Mouse (Mus musculus) forebrain, embryonic 11.5 days (tissue): ENCODE measurements around the gene Mbnl1. TPM values are rescaled to one million over a fixed set of nuclear protein-coding genes. Genes with fewer than 3 reads are reported as not detected.

ENCODE experiments used
- ATAC-seq: fragments of 200-750 bp; cut with Nextera tagmentation; replicated peaks from 2 replicates; pipeline ENCODE4 v1.8.0; 2017; ENCODE audit warnings: moderate TSS enrichment; ENCODE audit not compliant: low FRiP score
- DNase-seq: peaks from one replicate; pipeline ENCODE4 v3.0.0-alpha.2; 2017; ENCODE audit warnings: low spot score
- H3K27ac ChIP-seq: fragments of 300-500 bp; sonication (generic); 2 replicates; pipeline ENCODE4 v1.5.1; 2014; ENCODE audit warnings: low read depth, low read length
- H3K27me3 ChIP-seq: fragments of 300-500 bp; sonication (generic); 2 replicates; pipeline ENCODE4 v1.6.1; 2014; ENCODE audit warnings: mild to moderate bottlenecking, low read length, mixed read lengths; ENCODE audit not compliant: control insufficient read depth, insufficient read depth
- H3K36me3 ChIP-seq: fragments of 300-500 bp; sonication (generic); 2 replicates; pipeline ENCODE4 v1.6.1; 2014; ENCODE audit warnings: mild to moderate bottlenecking, low read length, moderate library complexity, mixed read lengths; ENCODE audit not compliant: control insufficient read depth, insufficient read depth
- H3K4me1 ChIP-seq: fragments of 300-500 bp; sonication (generic); replicated peaks from 2 replicates; pipeline ENCODE4 v1.6.1; 2014; ENCODE audit warnings: low read length, mixed read lengths; ENCODE audit not compliant: control insufficient read depth, insufficient read depth
- H3K4me2 ChIP-seq: fragments of 300-500 bp; sonication (generic); 2 replicates; pipeline ENCODE4 v1.6.1; 2014; ENCODE audit warnings: low read depth, mild to moderate bottlenecking, low read length, moderate library complexity, mixed read lengths; ENCODE audit not compliant: severe bottlenecking
- H3K4me3 ChIP-seq: fragments of 300-500 bp; sonication (generic); 2 replicates; pipeline ENCODE4 v1.5.1; 2014; ENCODE audit warnings: low read depth, low read length
- H3K9ac ChIP-seq: fragments of 300-500 bp; sonication (generic); 2 replicates; pipeline ENCODE4 v1.6.1; 2014; ENCODE audit warnings: low read length
- H3K9me3 ChIP-seq: fragments of 300-500 bp; sonication (generic); 2 replicates; pipeline ENCODE4 v1.6.1; 2016; ENCODE audit warnings: low read length, mixed read lengths; ENCODE audit not compliant: control insufficient read depth
- WGBS: fragments of 180-500 bp; shearing (Covaris S2); extraction: QIAGEN DNeasy Blood & Tissue Kit; methylation state at CpG from one replicate; pipeline ENCODE4 v1.1.7; 2014; 5-methylcytosine and 5-hydroxymethylcytosine counted together
- polyA plus RNA-seq: library from polyadenylated mRNA; unstranded; fragments of >200 nt; fragmentation: Nextera tagmentation; extraction: Ambion mirVana; gene quantifications from 2 replicates; pipeline ENCODE4 v1.2.1, GENCODE M21; 2014

Gene Mbnl1
- polyA plus RNA-seq, 1 experiment from 2014 or later = 46.8 TPM

DNA sequence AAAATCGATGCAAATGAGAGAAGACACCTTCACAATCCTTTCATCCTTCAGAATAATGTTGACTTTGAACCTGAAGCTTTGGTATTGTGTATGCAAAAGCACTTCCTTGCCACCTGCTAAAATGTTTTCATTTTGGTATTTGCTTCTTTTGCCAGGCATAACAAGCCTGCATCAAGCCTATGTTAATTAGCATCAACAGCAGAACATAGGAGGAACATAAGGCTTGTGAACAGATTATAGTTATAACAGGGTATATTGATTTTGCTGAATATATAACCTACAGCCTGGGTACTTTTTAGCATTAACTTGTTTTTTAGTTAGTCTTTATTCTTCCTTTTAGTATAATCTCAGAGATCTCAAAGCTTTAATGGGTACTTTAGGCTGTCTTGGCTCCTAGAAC, 172.9 kb downstream of the Mbnl1 start:
- Histone ChIP-seq H3K27me3 (no peaks in the 10 kb centered on the region), H3K9ac (no peak overlapping the region), H3K36me3 (no peaks in the 10 kb centered on the region), H3K4me1 (no peaks in the 10 kb centered on the region), H3K4me2 (no peak overlapping the region), H3K4me3 (no peak overlapping the region), H3K27ac (no peak overlapping the region), H3K9me3 (no peaks in the 10 kb centered on the region)
- 79% methylated on average over 1 of the region's 1 CpGs for WGBS
- no peak for DNase-seq
- no peak for ATAC-seq

DNA sequence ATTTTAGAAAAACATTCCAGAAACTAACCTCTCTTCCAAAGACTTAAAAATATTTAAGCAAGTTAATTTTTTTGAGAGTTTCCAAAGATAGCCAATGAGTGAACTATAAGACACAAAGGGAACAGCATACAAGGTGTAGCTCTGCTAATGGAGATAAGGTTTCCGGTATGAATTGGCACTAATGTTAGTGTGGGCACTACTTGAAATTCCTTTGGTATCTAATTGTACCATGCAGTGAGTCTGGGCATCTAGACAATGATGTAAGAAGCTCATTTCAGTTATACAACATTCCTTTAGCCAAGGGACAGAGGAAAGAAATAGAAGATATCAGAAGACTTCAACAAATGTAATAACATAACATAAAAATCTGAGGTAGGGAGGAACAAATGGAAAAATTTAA, 175.7 kb downstream of the Mbnl1 start:
- H3K9me3 ChIP-seq = no peaks in the 10 kb centered on the region
- WGBS = 85% methylated on average over 1 of the region's 1 CpGs
- H3K27me3 ChIP-seq = no peaks in the 10 kb centered on the region
- H3K36me3 ChIP-seq = no peaks in the 10 kb centered on the region
- ATAC-seq (no peak), DNase-seq (no peak)
- no peak overlapping the region for H3K27ac ChIP-seq
- H3K4me2 ChIP-seq = no peak overlapping the region
- no peaks in the 10 kb centered on the region for H3K4me1 ChIP-seq
- no peak overlapping the region for H3K4me3 ChIP-seq
- H3K9ac ChIP-seq = no peak overlapping the region

- H3K9ac ChIP-seq = no peak overlapping the region
- H3K36me3 ChIP-seq = no peaks in the 10 kb centered on the region
- H3K27ac ChIP-seq = no peak overlapping the region
- H3K4me2 ChIP-seq = no peak overlapping the region
- ATAC-seq (no peak), DNase-seq (no peak)
- WGBS = 96% methylated on average over 2 of the region's 2 CpGs
- H3K4me1 ChIP-seq = no peaks in the 10 kb centered on the region
- no peaks in the 10 kb centered on the region for H3K27me3 ChIP-seq
- no peaks in the 10 kb centered on the region for H3K9me3 ChIP-seq
- no peak overlapping the region for H3K4me3 ChIP-seq
Measured at GRCm38 (mm10) chr3:60660762-60661161, 188.1 kb downstream of the Mbnl1 start.
